Mouse (Mus musculus) embryonic facial prominence, embryonic 11.5 days (tissue): Measurements from ENCODE around the gene Tnpo2. TPM values are rescaled to one million over a fixed set of nuclear protein-coding genes. Genes with fewer than 3 reads are reported as not detected.
A peak's percentile ranks its signal among the peaks of the same experiment; 100 is the strongest.
"Not testable (repeated sequence)": the region's sequence is repeated elsewhere in the genome, so short reads cannot be mapped to it uniquely, and the experiment has no call there.

Experiments used
- ATAC-seq: fragments of 200-750 bp; cut with Nextera tagmentation; replicated peaks from 2 replicates; pipeline ENCODE4 v1.8.0; 2017; ENCODE audit warnings: low read depth; ENCODE audit not compliant: insufficient number of reproducible peaks, low FRiP score, low TSS enrichment
- DNase-seq: peaks from one replicate; pipeline ENCODE4 v3.0.0-alpha.2; 2015; ENCODE audit warnings: low spot score
- H3K27ac ChIP-seq: fragments of 300-500 bp; sonication (generic); replicated peaks from 2 replicates; pipeline ENCODE4 v1.5.1; 2014; ENCODE audit warnings: mild to moderate bottlenecking, low read depth, low read length, control low read depth
- H3K27me3 ChIP-seq: fragments of 300-500 bp; sonication (generic); 2 replicates; pipeline ENCODE4 v1.6.1; 2014; ENCODE audit warnings: mild to moderate bottlenecking, low read length, moderate library complexity, mixed read lengths; ENCODE audit not compliant: control insufficient read depth, insufficient read depth
- H3K36me3 ChIP-seq: fragments of 300-500 bp; sonication (generic); replicated peaks from 2 replicates; pipeline ENCODE4 v1.6.1; 2014; ENCODE audit warnings: low read depth, mild to moderate bottlenecking, low read length, moderate library complexity, mixed read lengths; ENCODE audit not compliant: control insufficient read depth, insufficient read depth
- H3K4me1 ChIP-seq: fragments of 300-500 bp; sonication (generic); 2 replicates; pipeline ENCODE4 v1.6.1; 2014; ENCODE audit warnings: low read length, mixed read lengths; ENCODE audit not compliant: control insufficient read depth, insufficient read depth
- H3K4me2 ChIP-seq: fragments of 300-500 bp; sonication (generic); 2 replicates; pipeline ENCODE4 v1.6.1; 2014; ENCODE audit warnings: low read depth, mild to moderate bottlenecking, control low read depth, low read length, moderate library complexity
- H3K4me3 ChIP-seq: fragments of 300-500 bp; sonication (generic); 2 replicates; pipeline ENCODE4 v1.5.1; 2014; ENCODE audit warnings: low read depth, low read length, control low read depth
- H3K9ac ChIP-seq: fragments of 300-500 bp; sonication (generic); replicated peaks from 2 replicates; pipeline ENCODE4 v1.6.1; 2014; ENCODE audit warnings: mild to moderate bottlenecking, control low read depth, low read length
- H3K9me3 ChIP-seq: fragments of 300-500 bp; sonication (generic); replicated peaks from 2 replicates; pipeline ENCODE4 v1.6.1; 2016; ENCODE audit warnings: mild to moderate bottlenecking, low read length, inconsistent platforms, mixed read lengths; ENCODE audit not compliant: control insufficient read depth
- WGBS: fragments of 180-500 bp; shearing (Covaris S2); extraction: QIAGEN DNeasy Blood & Tissue Kit; methylation state at CpG from one replicate; pipeline ENCODE4 v1.1.7; 2014; 5-methylcytosine and 5-hydroxymethylcytosine counted together
- polyA plus RNA-seq: library from polyadenylated mRNA; unstranded; fragments of >200 nt; fragmentation: Nextera tagmentation; extraction: Ambion mirVana; gene quantifications from 2 replicates; pipeline ENCODE4 v1.2.1, GENCODE M21; 2014

Gene Tnpo2
- polyA plus RNA-seq, 1 experiment from 2014 or later: 17.0 TPM

DNA sequence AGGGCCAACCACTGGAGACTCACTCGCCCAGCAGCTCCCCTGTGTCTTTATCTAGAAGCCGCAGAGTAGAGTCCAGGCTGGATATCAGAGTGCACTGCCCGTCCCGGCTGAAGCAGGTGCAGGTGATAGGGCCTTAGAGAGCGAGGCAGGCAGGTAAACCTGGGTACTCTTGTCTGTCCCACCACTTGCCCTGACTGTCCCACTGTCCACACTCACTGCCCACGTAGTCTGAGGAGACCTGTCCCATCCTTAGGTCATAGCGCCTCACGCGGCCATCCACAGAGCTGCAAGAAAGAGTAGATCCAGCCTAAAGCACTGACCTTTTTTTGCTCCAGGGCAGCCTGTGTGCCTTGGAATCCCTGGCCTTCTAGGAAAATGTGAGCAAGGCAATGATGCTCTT lies 39.3 kb downstream of the Tnpo2 start:
- no peaks in the 10 kb centered on the region for H3K9me3 ChIP-seq
- H3K4me3 ChIP-seq: no peak overlapping the region
- no peak overlapping the region for H3K4me2 ChIP-seq
- no peaks in the 10 kb centered on the region for H3K4me1 ChIP-seq
- H3K27me3 ChIP-seq: no peaks in the 10 kb centered on the region
- no peak overlapping the region for H3K9ac ChIP-seq
- WGBS: 80% methylated on average over 9 of the region's 9 CpGs
- no peak for DNase-seq
- H3K36me3 ChIP-seq: no peaks in the 10 kb centered on the region; the same call in 1 of the 2 replicates
- no peak overlapping the region for H3K27ac ChIP-seq
- ATAC-seq: no peak

GRCm38 (mm10) chr8:85076993-85077392 lies 40.3 kb downstream of the Tnpo2 start:
- H3K9ac ChIP-seq: no peak overlapping the region
- no peak overlapping the region for H3K4me3 ChIP-seq
- H3K4me1 ChIP-seq: no peaks in the 10 kb centered on the region
- no peak overlapping the region for H3K27ac ChIP-seq
- WGBS: 0% methylated on average over 2 of the region's 2 CpGs
- H3K27me3 ChIP-seq: no peaks in the 10 kb centered on the region
- ATAC-seq (no peak), DNase-seq (peak; percentile 91)
- H3K9me3 ChIP-seq: no peaks in the 10 kb centered on the region
- H3K4me2 ChIP-seq: no peak overlapping the region
- H3K36me3 ChIP-seq: no peaks in the 10 kb centered on the region; the same call in 1 of the 2 replicates

GRCm38 (mm10) chr8:85080214-85080531 lies 43.5 kb downstream of the Tnpo2 start:
- H3K27ac ChIP-seq: no peak overlapping the region

DNA sequence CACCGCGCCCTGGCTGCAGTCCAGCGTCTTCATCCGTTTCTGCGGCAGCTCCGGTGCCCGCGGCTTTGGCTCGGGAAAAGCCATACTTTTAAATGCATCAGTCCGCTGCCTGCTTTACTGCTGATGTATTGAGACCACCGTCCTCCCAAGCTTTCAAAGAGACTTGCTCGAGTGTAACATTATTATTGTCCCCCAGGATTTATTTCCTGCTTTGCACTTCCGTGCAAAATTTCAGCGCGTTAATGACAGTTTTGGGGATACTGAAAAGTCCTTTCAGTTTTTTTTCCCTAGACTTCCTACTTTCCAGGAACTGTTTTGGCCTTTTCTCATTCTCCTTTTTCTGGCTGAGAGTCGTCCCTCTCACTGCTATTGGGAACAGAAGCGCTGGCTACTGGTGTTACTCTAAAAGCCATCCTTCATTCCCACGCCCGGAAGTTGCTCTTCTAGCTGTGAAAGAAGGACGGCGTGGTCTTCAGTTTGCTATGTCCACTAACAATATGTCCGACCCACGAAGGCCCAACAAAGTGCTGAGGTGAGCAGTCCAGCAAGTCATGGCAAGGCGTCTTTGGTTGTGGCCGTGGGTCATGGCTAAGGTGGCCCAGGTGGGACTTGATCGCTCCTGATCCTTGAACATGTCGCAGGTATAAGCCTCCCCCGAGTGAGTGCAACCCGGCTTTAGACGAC lies 44.0 kb downstream of the Tnpo2 start, which contains the start of gene Wdr83os:
Gene Wdr83os, plus strand, starts transcription at position 209 of the 684 bp plus-strand sequence.
- Histone ChIP-seq H3K36me3 (no peaks in the 10 kb centered on the region; the same call in 1 of the 2 replicates), H3K9ac (peak within 1 kb of the TSS; percentile 89), H3K4me3 (peak within 1 kb of the TSS; percentile 90), H3K4me2 (peak within 1 kb of the TSS; percentile 85), H3K27ac (no peak within 1 kb of the TSS), H3K4me1 (no peaks in the 10 kb centered on the region; the same call in 1 of the 2 replicates), H3K27me3 (no peaks in the 10 kb centered on the region), H3K9me3 (no peaks in the 10 kb centered on the region)
- WGBS: under 1% methylated on average over 30 of the region's 30 CpGs
- ATAC-seq: no peak
- DNase-seq: peak; percentile 79

More at GRCm38 (mm10) chr8:85080214-85080531, 43.5 kb downstream of the Tnpo2 start:
- Histone ChIP-seq H3K9ac (peak overlapping the region; percentile 89), H3K9me3 (no peaks in the 10 kb centered on the region), H3K4me1 (no peaks in the 10 kb centered on the region; the same call in 1 of the 2 replicates), H3K36me3 (no peaks in the 10 kb centered on the region; the same call in 1 of the 2 replicates), H3K4me3 (peak overlapping the region; percentile 90), H3K27me3 (no peaks in the 10 kb centered on the region), H3K4me2 (peak overlapping the region; percentile 85)
- under 1% methylated on average over 25 of the region's 25 CpGs for WGBS
- no peak for ATAC-seq
- DNase-seq: no peak

DNA sequence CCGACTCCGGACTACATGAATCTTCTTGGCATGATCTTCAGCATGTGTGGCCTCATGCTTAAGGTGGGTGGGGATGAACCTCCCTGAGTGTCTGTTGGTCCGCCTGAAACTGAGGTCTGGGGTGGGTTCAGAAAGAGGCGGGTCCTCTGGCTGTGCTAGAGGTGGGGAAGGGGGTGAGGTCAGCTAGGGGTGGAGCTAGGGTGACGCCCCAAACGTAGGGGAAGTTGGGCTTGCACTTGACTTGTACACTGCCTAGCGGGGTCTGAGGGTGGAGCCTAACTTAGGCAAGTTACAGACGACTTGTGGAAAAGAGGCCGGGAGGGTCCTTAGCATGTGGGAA lies 44.5 kb downstream of the Tnpo2 start, which contains the start of gene Wdr83:
Gene Wdr83, minus strand, starts transcription at position 91 of the 340 bp plus-strand sequence.
- no peaks in the 10 kb centered on the region for H3K36me3 ChIP-seq
- no peaks in the 10 kb centered on the region for H3K27me3 ChIP-seq
- ATAC-seq (peak; percentile 40), DNase-seq (peak; percentile 65)
- H3K9me3 ChIP-seq: no peaks in the 10 kb centered on the region
- H3K4me1 ChIP-seq: no peaks in the 10 kb centered on the region; the same call in 1 of the 2 replicates
- H3K4me3 ChIP-seq: peak within 1 kb of the TSS; percentile 90
- peak within 1 kb of the TSS; percentile 85 for H3K4me2 ChIP-seq
- H3K9ac ChIP-seq: peak within 1 kb of the TSS; percentile 89
- no peak within 1 kb of the TSS for H3K27ac ChIP-seq
- under 1% methylated on average over 9 of the region's 9 CpGs for WGBS

GRCm38 (mm10) chr8:85082169-85082568 lies 45.5 kb downstream of the Tnpo2 start:
- H3K4me1 ChIP-seq, H3K36me3 ChIP-seq, H3K9me3 ChIP-seq, H3K27me3 ChIP-seq, DNase-seq, H3K9ac ChIP-seq, H3K4me3 ChIP-seq, H3K4me2 ChIP-seq, H3K27ac ChIP-seq, ATAC-seq: not testable (repeated sequence)
- 93% methylated on average over 4 of the region's 4 CpGs for WGBS

GRCm38 (mm10) chr8:85083108-85083813 lies 46.5 kb downstream of the Tnpo2 start, which contains the start of gene Man2b1:
TSS of gene Man2b1 (plus strand) at chr8:85083270.
- Histone ChIP-seq H3K4me3 (peak within 1 kb of the TSS; percentile 53), H3K36me3 (peaks cover 2% of the 10 kb centered on the region; the same call in 1 of the 2 replicates), H3K9ac (peak within 1 kb of the TSS; percentile 68), H3K27ac (no peak within 1 kb of the TSS), H3K4me2 (peak within 1 kb of the TSS; percentile 60), H3K9me3 (no peaks in the 10 kb centered on the region), H3K4me1 (no peaks in the 10 kb centered on the region; the same call in 1 of the 2 replicates), H3K27me3 (no peaks in the 10 kb centered on the region)
- ATAC-seq: peak; percentile 66
- DNase-seq: peak; percentile 81
- WGBS: 1% methylated on average over 30 of the region's 30 CpGs

DNA sequence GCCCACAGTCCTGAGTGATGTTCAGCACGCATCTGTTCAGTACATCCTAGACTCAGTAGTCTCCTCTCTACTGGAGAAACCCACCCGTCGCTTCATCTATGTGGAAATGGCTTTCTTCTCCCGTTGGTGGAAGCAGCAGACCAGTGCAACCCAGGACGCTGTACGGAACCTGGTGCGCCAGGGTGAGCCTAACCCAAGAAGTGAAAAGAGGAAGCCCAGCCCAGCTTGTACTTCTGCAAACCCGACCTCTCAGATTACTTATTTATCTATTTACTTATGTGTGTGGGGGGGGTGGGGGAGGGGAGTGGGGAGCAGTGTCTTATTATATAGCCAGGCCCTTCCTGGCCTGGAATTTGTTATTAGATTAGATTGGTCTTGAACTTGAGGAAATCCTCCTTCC lies 47.9 kb downstream of the Tnpo2 start:
- no peak overlapping the region for H3K4me3 ChIP-seq
- 96% methylated on average over 8 of the region's 8 CpGs for WGBS

More for the DNA sequence above, 47.9 kb downstream of the Tnpo2 start:
- Histone ChIP-seq H3K4me2 (no peak overlapping the region), H3K9me3 (no peaks in the 10 kb centered on the region), H3K27ac (no peak overlapping the region), H3K9ac (no peak overlapping the region), H3K4me1 (no peaks in the 10 kb centered on the region; the same call in 1 of the 2 replicates), H3K27me3 (no peaks in the 10 kb centered on the region), H3K36me3 (peaks cover 2% of the 10 kb centered on the region; the same call in 1 of the 2 replicates)
- ATAC-seq: no peak
- no peak for DNase-seq
